Mouse (Mus musculus) forebrain, embryonic 10.5 days (tissue): Measurements from ENCODE around the gene Bud13. TPM values are rescaled to one million over a fixed set of nuclear protein-coding genes. Genes with fewer than 3 reads are reported as not detected.
A peak's percentile ranks its signal among the peaks of the same experiment; 100 is the strongest.

Source experiments
- DNase-seq: peaks from one replicate; pipeline ENCODE4 v3.0.0-alpha.2; 2017; ENCODE audit warnings: low spot score; ENCODE audit errors: extremely low spot score
- H3K27ac ChIP-seq: fragments of 300-500 bp; sonication (generic); 2 replicates; pipeline ENCODE4 v1.5.1; 2016; ENCODE audit warnings: mild to moderate bottlenecking
- H3K27me3 ChIP-seq: fragments of 300-500 bp; sonication (generic); 2 replicates; pipeline ENCODE4 v1.6.1; 2016; ENCODE audit warnings: mild to moderate bottlenecking; ENCODE audit not compliant: poor library complexity, severe bottlenecking
- H3K36me3 ChIP-seq: fragments of 300-500 bp; sonication (generic); replicated peaks from 2 replicates; pipeline ENCODE4 v1.6.1; 2016; ENCODE audit warnings: mild to moderate bottlenecking, moderate library complexity
- H3K4me1 ChIP-seq: fragments of 300-500 bp; sonication (generic); 2 replicates; pipeline ENCODE4 v1.6.1; 2016
- H3K4me3 ChIP-seq: fragments of 300-500 bp; sonication (generic); 2 replicates; pipeline ENCODE4 v1.5.1; 2016; ENCODE audit warnings: mild to moderate bottlenecking, moderate library complexity
- H3K9me3 ChIP-seq: fragments of 300-500 bp; sonication (generic); 2 replicates; pipeline ENCODE4 v1.6.1; 2016; ENCODE audit warnings: mild to moderate bottlenecking, moderate library complexity
- WGBS: fragments of 180-500 bp; shearing (Covaris S2); methylation state at CpG from one replicate; pipeline ENCODE4 v1.1.7; 2016; 5-methylcytosine and 5-hydroxymethylcytosine counted together
- polyA plus RNA-seq: library from polyadenylated mRNA; unstranded; fragments of >200 nt; fragmentation: Nextera tagmentation; extraction: Ambion mirVana; gene quantifications from 2 replicates; pipeline ENCODE4 v1.2.1, GENCODE M21; 2016

Bud13 gene
- polyA plus RNA-seq = 32.3 and 33.0 TPM in 2 replicates

GRCm38 (mm10) chr9:46282631-46283436 is at the start of gene Bud13:
Bud13 (plus strand) TSS chr9:46283008.
- DNase-seq = peak; percentile 89
- under 1% methylated on average over 55 of the region's 55 CpGs for whole genome bisulfite sequencing
- peaks cover 24% of the 10 kb centered on the region for H3K4me1 ChIP-seq
- H3K27me3 ChIP-seq = no peaks in the 10 kb centered on the region
- H3K9me3 ChIP-seq = no peaks in the 10 kb centered on the region
- peak within 1 kb of the TSS; percentile 93 for H3K27ac ChIP-seq
- peaks cover 62% of the 10 kb centered on the region for H3K36me3 ChIP-seq
- H3K4me3 ChIP-seq = peak within 1 kb of the TSS; percentile 86

GRCm38 (mm10) chr9:46235196-46235595 is 47.6 kb upstream of the Bud13 start:
- Histone ChIP-seq H3K9me3 (no peaks in the 10 kb centered on the region), H3K27me3 (peaks cover 20% of the 10 kb centered on the region), H3K36me3 (no peaks in the 10 kb centered on the region), H3K4me3 (no peak overlapping the region), H3K27ac (peak overlapping the region; percentile 46), H3K4me1 (peaks cover 18% of the 10 kb centered on the region)
- WGBS = 88% methylated on average over 6 of the region's 6 CpGs
- no peak for DNase-seq

GRCm38 (mm10) chr9:46235596-46235648 is 47.4 kb upstream of the Bud13 start, which contains the start of gene Apoc3:
Apoc3 (minus strand) TSS chr9:46235636.
- Histone ChIP-seq H3K27ac (peak within 1 kb of the TSS; percentile 46), H3K4me3 (no peak within 1 kb of the TSS), H3K27me3 (peaks cover 19% of the 10 kb centered on the region)

GRCm38 (mm10) chr9:46235649-46236048 is 47.2 kb upstream of the Bud13 start:
- no peak overlapping the region for H3K4me3 ChIP-seq
- no peaks in the 10 kb centered on the region for H3K9me3 ChIP-seq
- DNase-seq = no peak
- peaks cover 17% of the 10 kb centered on the region for H3K27me3 ChIP-seq
- H3K4me1 ChIP-seq = peaks cover 14% of the 10 kb centered on the region
- no peaks in the 10 kb centered on the region for H3K36me3 ChIP-seq
- peak overlapping the region; percentile 46; the same call in 1 of the 2 replicates for H3K27ac ChIP-seq
- WGBS = 52% methylated on average over 4 of the region's 4 CpGs

More at GRCm38 (mm10) chr9:46235596-46235648, 47.4 kb upstream of the Bud13 start, which contains the start of gene Apoc3:
- Histone ChIP-seq H3K4me1 (peaks cover 16% of the 10 kb centered on the region), H3K9me3 (no peaks in the 10 kb centered on the region), H3K36me3 (no peaks in the 10 kb centered on the region)
- no peak for DNase-seq

GRCm38 (mm10) chr9:46238850-46239249 is 44.0 kb upstream of the Bud13 start:
- H3K27me3 ChIP-seq = 0 out of 2 replicates have a peak, but pooled peaks cover 9% of the 10 kb centered on the region

GRCm38 (mm10) chr9:46240526-46241153 is 42.2 kb upstream of the Bud13 start, which contains the start of gene Apoa4:
Apoa4 (plus strand) TSS chr9:46240696.
- peak within 1 kb of the TSS; percentile 4; the same call in 1 of the 2 replicates for H3K27ac ChIP-seq
- H3K9me3 ChIP-seq = no peaks in the 10 kb centered on the region
- DNase-seq = no peak
- H3K4me3 ChIP-seq = no peak within 1 kb of the TSS
- no peaks in the 10 kb centered on the region for H3K36me3 ChIP-seq
- WGBS = 72% methylated on average over 7 of the region's 7 CpGs
- H3K27me3 ChIP-seq = 0 out of 2 replicates have a peak, but pooled peaks cover 6% of the 10 kb centered on the region
- H3K4me1 ChIP-seq = peaks cover 11% of the 10 kb centered on the region; the same call in 1 of the 2 replicates

More at GRCm38 (mm10) chr9:46238850-46239249, 44.0 kb upstream of the Bud13 start:
- 90% methylated on average over 7 of the region's 7 CpGs for WGBS
- Histone ChIP-seq H3K27ac (no peak overlapping the region), H3K4me3 (no peak overlapping the region), H3K4me1 (peaks cover 19% of the 10 kb centered on the region), H3K36me3 (no peaks in the 10 kb centered on the region), H3K9me3 (no peaks in the 10 kb centered on the region)
- DNase-seq = no peak

GRCm38 (mm10) chr9:46241818-46242217 is 41.0 kb upstream of the Bud13 start:
- Histone ChIP-seq H3K9me3 (no peaks in the 10 kb centered on the region), H3K36me3 (no peaks in the 10 kb centered on the region), H3K27me3 (0 out of 2 replicates have a peak, but pooled peaks cover 6% of the 10 kb centered on the region), H3K27ac (no peak overlapping the region), H3K4me3 (no peak overlapping the region), H3K4me1 (peaks cover 9% of the 10 kb centered on the region; the same call in 1 of the 2 replicates)
- 80% methylated on average over 2 of the region's 2 CpGs for WGBS
- DNase-seq = no peak

- Histone ChIP-seq H3K27me3 (0 out of 2 replicates have a peak, but pooled peaks cover 12% of the 10 kb centered on the region), H3K9me3 (no peaks in the 10 kb centered on the region), H3K36me3 (no peaks in the 10 kb centered on the region), H3K4me3 (no peak overlapping the region), H3K4me1 (peaks cover 9% of the 10 kb centered on the region; the same call in 1 of the 2 replicates), H3K27ac (no peak overlapping the region)
- DNase-seq = no peak
- 72% methylated on average over 4 of the region's 4 CpGs for WGBS
These were observed 39.7 kb upstream of the Bud13 start for GRCm38 (mm10) chr9:46243122-46243521.

GRCm38 (mm10) chr9:46243584-46243983 is 39.2 kb upstream of the Bud13 start:
- Histone ChIP-seq H3K36me3 (no peaks in the 10 kb centered on the region), H3K9me3 (no peaks in the 10 kb centered on the region), H3K27me3 (0 out of 2 replicates have a peak, but pooled peaks cover 15% of the 10 kb centered on the region), H3K4me3 (no peak overlapping the region), H3K4me1 (peaks cover 9% of the 10 kb centered on the region; the same call in 1 of the 2 replicates), H3K27ac (no peak overlapping the region)
- WGBS = 68% methylated on average over 8 of the region's 8 CpGs
- no peak for DNase-seq

- 0 out of 2 replicates have a peak, but pooled peaks cover 15% of the 10 kb centered on the region for H3K27me3 ChIP-seq
- 26% methylated on average over 11 of the region's 11 CpGs for WGBS
- H3K27ac ChIP-seq = no peak overlapping the region
- no peaks in the 10 kb centered on the region for H3K36me3 ChIP-seq
- peaks cover 9% of the 10 kb centered on the region; the same call in 1 of the 2 replicates for H3K4me1 ChIP-seq
- DNase-seq = peak; percentile 70
- no peak overlapping the region for H3K4me3 ChIP-seq
- H3K9me3 ChIP-seq = no peaks in the 10 kb centered on the region
These were observed 36.0 kb upstream of the Bud13 start for GRCm38 (mm10) chr9:46246752-46247324.

- no peaks in the 10 kb centered on the region for H3K36me3 ChIP-seq
- 89% methylated on average over 7 of the region's 7 CpGs for WGBS
- 0 out of 2 replicates have a peak, but pooled peaks cover 5% of the 10 kb centered on the region for H3K4me1 ChIP-seq
- no peak overlapping the region for H3K4me3 ChIP-seq
- DNase-seq = no peak
- no peak overlapping the region for H3K27ac ChIP-seq
- H3K27me3 ChIP-seq = no peaks in the 10 kb centered on the region
- no peaks in the 10 kb centered on the region for H3K9me3 ChIP-seq
These were observed 26.6 kb upstream of the Bud13 start for GRCm38 (mm10) chr9:46256177-46256576.

- H3K4me1 ChIP-seq = 0 out of 2 replicates have a peak, but pooled peaks cover 5% of the 10 kb centered on the region
- H3K9me3 ChIP-seq = no peaks in the 10 kb centered on the region
- DNase-seq = no peak
- no peak overlapping the region for H3K27ac ChIP-seq
- H3K36me3 ChIP-seq = no peaks in the 10 kb centered on the region
- no peak overlapping the region for H3K4me3 ChIP-seq
- 91% methylated on average over 10 of the region's 10 CpGs for WGBS
- H3K27me3 ChIP-seq = no peaks in the 10 kb centered on the region
These were observed 26.0 kb upstream of the Bud13 start for GRCm38 (mm10) chr9:46256658-46257385.
